Mouse (Mus musculus) erythroblast, embryonic 14.5 days (primary cell): ENCODE results near the gene Pam. TPM values are rescaled to one million over a fixed set of nuclear protein-coding genes. Genes with fewer than 3 reads are reported as not detected.

Experiments used
- H3K27me3 ChIP-seq: 2 replicates; pipeline ENCODE4 v1.6.1; 2012; ENCODE audit warnings: inconsistent platforms; ENCODE audit not compliant: control insufficient read depth
- H3K36me3 ChIP-seq: 2 replicates; pipeline ENCODE4 v1.6.1; 2012; ENCODE audit warnings: mild to moderate bottlenecking, inconsistent platforms; ENCODE audit not compliant: control insufficient read depth
- H3K4me1 ChIP-seq: 2 replicates; pipeline ENCODE4 v1.6.1; 2012; ENCODE audit warnings: inconsistent platforms; ENCODE audit not compliant: control insufficient read depth
- H3K4me3 ChIP-seq: replicated peaks from 2 replicates; pipeline ENCODE3; 2012; ENCODE audit warnings: moderate library complexity, mild to moderate bottlenecking, inconsistent platforms
- H3K9me3 ChIP-seq: 2 replicates; pipeline ENCODE4 v1.6.1; 2012; ENCODE audit warnings: low read length, inconsistent platforms, mixed read lengths; ENCODE audit not compliant: control insufficient read depth
- GATA1 ChIP-seq: IDR thresholded peaks from 2 replicates; pipeline ENCODE4 v1.6.1; 2012; ENCODE audit warnings: low read length, inconsistent platforms, mixed read lengths
- TAL1 ChIP-seq: IDR thresholded peaks from 3 replicates; pipeline ENCODE4 v1.6.1; 2012; ENCODE audit warnings: low read length, inconsistent platforms, mixed read lengths
- polyA plus RNA-seq: library from polyadenylated mRNA; stranded (reverse); fragments of >175 nt; gene quantifications from 2 replicates; pipeline ENCODE4 v1.2.3, GENCODE M21; 2012

Gene Pam
- polyA plus RNA-seq, 1 experiment = 0.12 TPM

- H3K36me3 ChIP-seq = no peaks in the 10 kb centered on the region
- no peaks in the 10 kb centered on the region for H3K27me3 ChIP-seq
- H3K4me3 ChIP-seq = no peak overlapping the region
- no peak for TF ChIP-seq GATA1
- no peaks in the 10 kb centered on the region for H3K4me1 ChIP-seq
- no peaks in the 10 kb centered on the region for H3K9me3 ChIP-seq
Measured at GRCm38 (mm10) chr1:98107599-98107998, 12.2 kb upstream of the Pam start.

DNA sequence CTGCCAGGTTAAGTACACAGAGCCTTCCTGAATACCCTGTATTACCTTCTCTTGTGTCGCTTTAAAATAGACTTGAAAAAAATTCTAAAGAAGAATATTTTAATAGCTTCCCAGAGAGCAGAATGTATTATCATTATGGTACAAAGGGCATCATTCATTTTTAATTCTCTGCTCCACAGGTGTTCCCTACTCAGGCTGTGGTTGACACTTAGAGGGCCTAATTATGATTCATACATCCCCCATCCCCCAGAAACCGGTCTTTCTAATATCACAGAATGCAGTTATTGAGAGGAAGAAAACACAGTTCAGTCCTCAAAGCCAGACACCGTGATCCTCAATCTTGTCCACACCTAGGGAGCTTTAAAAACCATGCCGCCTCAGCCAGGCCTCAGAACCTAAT lies 4.0 kb upstream of the Pam start:
- Histone ChIP-seq H3K27me3 (peaks cover 23% of the 10 kb centered on the region), H3K36me3 (no peaks in the 10 kb centered on the region), H3K9me3 (no peaks in the 10 kb centered on the region), H3K4me3 (no peak overlapping the region), H3K4me1 (peaks cover 11% of the 10 kb centered on the region)
- TF ChIP-seq GATA1 (no peak), TAL1 (no peak)

GRCm38 (mm10) chr1:98097957-98098729 lies 2.7 kb upstream of the Pam start:
- no peaks in the 10 kb centered on the region for H3K36me3 ChIP-seq
- no peak for TF ChIP-seq TAL1
- H3K9me3 ChIP-seq = no peaks in the 10 kb centered on the region
- peaks cover 11% of the 10 kb centered on the region for H3K4me1 ChIP-seq
- no peak overlapping the region for H3K4me3 ChIP-seq
- H3K27me3 ChIP-seq = peaks cover 23% of the 10 kb centered on the region

DNA sequence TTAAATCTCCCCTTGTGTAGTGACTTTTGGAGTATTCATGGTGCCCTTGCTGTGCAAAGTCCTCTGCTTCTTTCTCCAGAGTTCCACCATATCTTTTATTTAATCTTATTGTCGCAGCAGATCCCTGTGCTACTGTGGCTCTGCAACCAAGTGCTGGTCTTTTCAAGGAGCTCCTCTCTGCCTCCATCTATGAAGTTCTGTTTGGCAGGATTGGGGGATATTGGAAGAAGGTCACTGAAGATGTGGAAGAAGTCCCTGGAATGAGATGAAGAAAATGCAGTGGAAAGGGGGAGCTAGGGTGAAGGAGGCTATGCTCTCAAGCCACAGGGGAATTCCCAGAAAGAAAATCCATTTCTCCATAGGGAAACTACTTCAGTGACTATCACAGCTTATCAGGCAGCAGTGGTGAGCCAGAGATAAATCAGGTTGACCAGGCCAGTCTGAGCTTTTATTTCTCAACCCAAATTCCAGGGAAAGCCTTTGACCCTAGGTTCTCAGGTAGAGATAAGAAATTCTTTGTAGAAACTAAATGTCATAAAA lies 1.0 kb upstream of the Pam start:
- peaks cover 11% of the 10 kb centered on the region for H3K4me1 ChIP-seq
- no peak overlapping the region for H3K4me3 ChIP-seq
- H3K27me3 ChIP-seq = peaks cover 23% of the 10 kb centered on the region
- H3K9me3 ChIP-seq = no peaks in the 10 kb centered on the region
- no peaks in the 10 kb centered on the region for H3K36me3 ChIP-seq
- TF ChIP-seq TAL1 (no peak), GATA1 (no peak)

DNA sequence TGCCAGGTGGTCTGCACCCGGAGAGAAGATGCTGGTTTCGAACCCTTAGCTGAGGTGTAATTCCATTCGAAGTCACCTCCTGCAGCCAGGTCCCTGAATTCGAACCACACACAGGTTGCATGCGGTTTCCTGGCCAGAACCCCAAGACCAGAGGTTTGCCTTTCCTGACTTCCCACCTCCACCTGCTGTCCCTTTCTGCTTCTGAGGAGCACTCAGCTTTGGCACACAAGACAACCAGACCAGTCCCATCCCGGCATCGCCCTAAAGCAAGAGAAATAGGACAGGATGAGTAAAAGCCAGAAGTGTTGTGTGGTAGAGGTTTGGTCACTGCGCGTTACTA lies 515 bp upstream of the Pam start:
- peaks cover 23% of the 10 kb centered on the region for H3K27me3 ChIP-seq
- no peak for TF ChIP-seq GATA1
- TF ChIP-seq TAL1 = no peak
- no peaks in the 10 kb centered on the region for H3K36me3 ChIP-seq
- H3K4me1 ChIP-seq = peaks cover 11% of the 10 kb centered on the region
- no peaks in the 10 kb centered on the region for H3K9me3 ChIP-seq
- H3K4me3 ChIP-seq = peak overlapping the region; percentile 66

DNA sequence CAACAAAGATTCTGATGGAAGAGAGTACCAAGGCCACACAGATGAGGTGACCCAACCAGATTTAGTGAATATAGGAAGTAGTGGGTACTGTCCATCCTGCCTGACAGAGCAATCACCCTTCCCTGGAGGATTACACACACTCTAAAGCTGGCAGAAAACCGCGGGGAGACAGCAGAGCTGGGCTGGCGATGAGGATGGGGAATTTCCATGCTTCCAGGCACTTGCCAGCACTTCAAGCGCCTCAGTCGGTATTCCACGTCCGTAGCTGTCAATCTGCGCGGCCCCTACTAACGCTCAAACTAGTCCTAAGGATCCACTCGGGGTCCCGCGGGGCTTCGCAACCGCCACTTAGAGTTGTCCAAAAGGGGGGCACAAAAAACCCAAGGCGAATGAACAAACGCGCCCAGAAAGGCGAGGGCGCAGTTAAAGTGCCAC lies 618 bp downstream of the Pam start:
- no peaks in the 10 kb centered on the region for H3K36me3 ChIP-seq
- no peaks in the 10 kb centered on the region for H3K9me3 ChIP-seq
- no peak for TF ChIP-seq GATA1
- TF ChIP-seq TAL1 = no peak
- H3K4me1 ChIP-seq = peaks cover 11% of the 10 kb centered on the region
- H3K4me3 ChIP-seq = peak overlapping the region; percentile 66
- peaks cover 23% of the 10 kb centered on the region for H3K27me3 ChIP-seq

DNA sequence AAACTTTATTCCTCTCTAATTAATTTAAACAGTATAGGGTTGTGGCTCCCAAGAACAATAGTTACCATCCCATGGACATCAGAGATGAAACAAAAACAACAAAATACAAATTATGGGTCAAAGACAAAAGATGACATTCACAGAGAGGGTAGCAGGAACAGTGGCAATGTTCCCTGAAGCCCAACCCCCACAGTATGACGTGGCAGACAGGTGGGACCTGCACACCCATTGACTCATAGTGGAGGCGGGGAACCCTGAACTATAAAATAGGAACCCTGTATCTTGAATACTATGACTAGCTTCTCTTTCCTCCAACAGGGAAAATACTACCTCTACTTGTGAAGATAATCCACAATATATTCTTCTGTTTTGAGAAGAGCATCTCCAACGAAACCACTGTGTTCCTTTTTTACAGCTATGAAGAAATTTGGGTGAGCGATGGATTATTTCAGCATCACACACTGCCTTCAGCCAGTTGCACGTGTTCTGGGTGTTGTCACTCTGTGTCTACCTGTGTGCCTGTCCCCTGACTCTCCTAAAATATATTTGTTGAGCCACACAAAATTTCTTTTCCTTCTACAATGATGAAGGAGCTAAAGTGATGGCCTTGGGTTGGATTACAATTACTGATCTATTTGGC lies 6.0 kb downstream of the Pam start:
- H3K27me3 ChIP-seq = peaks cover under 1% of the 10 kb centered on the region; the same call in 1 of the 2 replicates
- H3K4me3 ChIP-seq = no peak overlapping the region
- H3K4me1 ChIP-seq = no peaks in the 10 kb centered on the region
- no peaks in the 10 kb centered on the region for H3K9me3 ChIP-seq
- no peaks in the 10 kb centered on the region for H3K36me3 ChIP-seq
- TF ChIP-seq TAL1 = no peak
- no peak for TF ChIP-seq GATA1

GRCm38 (mm10) chr1:98086456-98086855 lies 9.0 kb downstream of the Pam start:
- H3K36me3 ChIP-seq = no peaks in the 10 kb centered on the region
- no peaks in the 10 kb centered on the region for H3K4me1 ChIP-seq
- H3K4me3 ChIP-seq = no peak overlapping the region
- no peak for TF ChIP-seq GATA1
- TF ChIP-seq TAL1 = no peak
- H3K9me3 ChIP-seq = no peaks in the 10 kb centered on the region
- no peaks in the 10 kb centered on the region for H3K27me3 ChIP-seq

DNA sequence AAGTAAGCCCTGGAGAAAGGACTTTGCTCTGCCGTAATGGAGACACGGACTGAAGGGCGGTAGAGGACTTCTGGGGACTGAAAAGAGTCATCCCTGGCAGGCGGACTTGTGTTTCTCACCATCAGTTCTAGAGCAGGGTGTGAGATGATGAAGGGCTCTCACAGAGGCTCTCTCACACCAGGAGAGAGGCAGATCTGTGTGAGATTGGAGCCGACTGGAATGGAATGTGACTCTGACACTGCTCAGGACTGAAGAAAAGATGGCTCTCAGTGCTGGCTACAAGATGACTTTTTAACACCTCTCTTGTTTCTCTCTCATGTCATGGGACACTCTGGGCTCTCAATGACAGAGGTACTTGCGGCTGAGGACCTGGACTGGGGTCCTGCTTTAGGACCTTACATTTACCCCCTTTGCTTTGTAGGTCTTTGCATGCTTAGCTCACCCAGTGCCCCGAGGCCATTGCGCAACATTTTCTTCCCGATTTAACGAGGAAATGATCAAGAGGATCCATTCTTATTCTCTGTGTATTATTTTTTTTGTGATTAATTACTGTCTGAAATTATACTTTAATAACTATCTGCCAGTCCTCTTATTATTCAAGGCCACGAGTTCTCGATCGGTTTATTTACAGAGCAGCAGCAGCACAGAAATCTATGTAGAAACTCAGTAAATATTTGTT lies 10.7 kb downstream of the Pam start:
- Histone ChIP-seq H3K27me3 (no peaks in the 10 kb centered on the region), H3K36me3 (no peaks in the 10 kb centered on the region), H3K9me3 (no peaks in the 10 kb centered on the region), H3K4me1 (no peaks in the 10 kb centered on the region), H3K4me3 (no peak overlapping the region)
- no peak for TF ChIP-seq GATA1
- TF ChIP-seq TAL1 = no peak
